Mouse (Mus musculus): ENCODE results near the gene Mvb12b.

- TF ChIP-seq CTCF (IDR thresholded peaks at IDR 0.05; ENCODE audit: extremely low read depth, insufficient read depth, insufficient read length, insufficient replicate concordance): no peak
- no peak for TF ChIP-seq POLR2A (IDR thresholded peaks at IDR 0.05; ENCODE audit: low read depth, low read length)
Measured at GRCm38 (mm10) chr2:33824935-33825514, 62.7 kb downstream of the Mvb12b start.
